Mouse (Mus musculus): ENCODE measurements around the gene Gm20388.

DNA sequence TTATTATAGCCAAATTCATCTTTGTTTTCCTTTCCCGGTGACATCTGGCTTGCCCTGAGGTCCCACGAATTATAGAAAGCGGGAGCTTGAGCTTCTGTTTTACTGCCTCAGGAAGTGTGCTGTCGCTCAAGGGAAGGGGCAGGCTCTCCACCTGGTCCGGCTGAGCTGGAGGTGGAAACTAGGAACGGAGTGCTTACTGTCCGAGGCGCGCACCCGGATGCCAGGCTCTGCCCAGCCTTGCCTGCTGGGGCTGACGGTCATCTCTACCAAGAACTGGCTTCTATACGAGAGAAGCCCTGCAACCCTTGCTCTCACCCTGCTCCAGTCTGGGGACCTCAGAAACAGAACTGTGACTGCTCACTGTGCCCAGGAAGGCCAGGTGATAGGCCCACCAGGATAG is 2763.3 kb downstream of the Gm20388 start:
- TF ChIP-seq POLR2A (IDR thresholded peaks at IDR 0.05; ENCODE audit: borderline replicate concordance, control insufficient read depth, low read depth, low read length) (no peak), CTCF (IDR thresholded peaks at IDR 0.05; ENCODE audit: control insufficient read depth, insufficient read depth, low read length) (no peak)

Measured in bone marrow, adult 2 months (tissue).